Mouse (Mus musculus): Measurements from ENCODE around the gene Mill2.
A peak's percentile ranks its signal among the peaks of the same experiment; 100 is the strongest.
"Not testable (repeated sequence)": the region's sequence is repeated elsewhere in the genome, so short reads cannot be mapped to it uniquely, and the experiment has no call there.

The Mill2 gene

DNA sequence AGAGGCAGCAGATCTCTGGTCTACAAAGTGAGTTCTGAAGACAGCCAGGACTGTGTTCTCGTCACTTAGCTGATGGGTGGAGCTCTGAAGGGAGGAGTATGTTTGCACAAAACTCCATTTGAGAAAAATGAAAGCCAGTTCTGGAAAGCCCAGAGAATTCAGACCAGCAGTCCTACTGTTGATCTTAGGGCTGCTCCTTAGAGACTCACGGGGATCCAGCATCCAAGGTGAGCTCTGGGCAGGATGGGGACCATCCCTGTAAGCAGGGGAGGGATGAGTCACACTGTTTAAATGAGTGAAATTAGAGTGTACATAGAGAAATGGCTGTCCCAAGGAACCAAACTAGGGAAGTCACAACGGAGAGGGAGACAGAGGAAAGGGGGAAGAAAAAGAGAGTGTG is at the start of gene Mill2:
TSS of gene Mill2 (plus strand) at position 102 of the 400 bp plus-strand sequence.
- DNase-seq (ENCODE audit: low spot score in 2 of 2) = no peak

DNA sequence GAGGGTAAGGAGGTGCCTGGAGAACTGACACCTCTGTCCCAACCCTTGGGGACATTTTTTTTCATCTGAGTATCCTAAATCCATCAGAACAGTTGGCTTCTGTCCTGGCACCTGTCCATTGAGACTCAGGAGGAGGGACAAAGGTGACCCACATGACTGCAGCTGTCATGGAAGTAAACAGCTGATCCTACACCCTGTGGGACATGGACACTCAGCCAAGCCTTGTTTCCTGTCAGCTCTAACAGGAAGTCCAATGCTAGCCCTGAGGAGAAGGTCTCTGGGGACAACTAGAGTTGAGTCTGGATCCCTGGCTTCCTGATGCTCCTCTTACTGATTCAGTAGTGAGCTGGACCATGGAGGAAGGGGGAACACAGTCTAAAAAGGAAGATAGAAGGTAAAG is 49.1 kb upstream of the Mill2 start:
- DNase-seq (ENCODE audit: low spot score in 2 of 2) = not testable (repeated sequence)

DNA sequence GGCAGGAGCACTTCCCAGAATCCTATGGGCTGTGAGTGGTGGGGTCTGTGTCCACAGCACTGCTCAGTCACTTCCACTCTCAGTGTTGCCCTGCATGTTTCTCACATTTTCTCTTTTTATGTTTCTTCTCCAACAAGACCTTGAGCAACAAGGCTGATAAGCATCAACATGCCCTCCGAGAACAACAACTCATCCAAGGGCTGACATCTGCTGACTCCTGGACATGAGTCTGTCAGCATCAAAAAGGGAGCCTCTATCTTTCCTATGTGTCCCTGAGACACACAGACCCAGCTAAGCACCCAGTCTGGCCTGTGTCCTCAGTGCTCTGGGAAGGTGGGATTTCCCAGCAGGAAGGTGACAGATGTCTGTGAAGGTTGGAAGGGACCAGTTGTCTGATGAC is 41.3 kb upstream of the Mill2 start, which contains the start of gene Psg19:
TSS of gene Psg19 (minus strand) at position 101 of the 400 bp plus-strand sequence.
- DNase-seq (ENCODE audit: low spot score in 2 of 2) = no peak

DNA sequence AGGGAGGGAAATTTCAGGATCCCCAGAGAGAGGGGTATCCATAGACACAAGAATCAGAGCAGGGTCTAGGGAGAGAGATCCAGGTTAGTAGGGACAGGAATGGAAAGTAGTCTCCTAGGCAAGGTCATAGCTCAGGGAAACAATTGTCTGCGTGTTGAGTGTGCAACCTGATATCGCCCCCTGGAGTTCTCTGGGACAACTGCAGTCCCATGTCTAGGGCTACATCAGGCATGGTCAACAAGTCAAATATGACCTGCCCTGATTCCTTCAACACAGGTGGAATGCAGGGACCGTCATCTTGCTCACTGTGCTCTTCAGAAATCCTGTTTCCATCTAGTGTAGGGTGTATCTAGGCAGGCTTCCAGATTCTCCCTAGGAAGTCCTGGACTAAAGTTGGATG is 40.6 kb upstream of the Mill2 start:
- no peak for DNase-seq (ENCODE audit: low spot score in 2 of 2)

DNA sequence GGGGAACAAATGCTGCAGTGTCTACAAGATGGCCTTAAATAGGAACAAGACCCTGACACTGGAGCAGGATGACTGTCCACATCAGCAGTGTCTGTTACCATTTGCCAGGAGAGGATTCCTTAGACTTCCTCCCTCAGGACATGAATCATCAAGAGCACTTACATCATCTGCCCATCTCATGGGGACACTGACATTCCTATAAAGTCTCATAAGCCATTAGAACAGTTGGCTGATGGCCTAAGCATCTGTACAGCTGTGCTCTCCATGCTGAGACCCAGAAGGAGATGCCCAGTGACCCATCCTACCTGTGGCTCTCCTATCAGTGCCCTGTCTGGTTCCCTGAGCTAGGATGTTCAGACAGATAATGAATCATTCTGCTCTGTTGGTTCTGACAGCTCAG is 36.2 kb upstream of the Mill2 start:
- no peak for DNase-seq (ENCODE audit: low spot score in 2 of 2)

DNA sequence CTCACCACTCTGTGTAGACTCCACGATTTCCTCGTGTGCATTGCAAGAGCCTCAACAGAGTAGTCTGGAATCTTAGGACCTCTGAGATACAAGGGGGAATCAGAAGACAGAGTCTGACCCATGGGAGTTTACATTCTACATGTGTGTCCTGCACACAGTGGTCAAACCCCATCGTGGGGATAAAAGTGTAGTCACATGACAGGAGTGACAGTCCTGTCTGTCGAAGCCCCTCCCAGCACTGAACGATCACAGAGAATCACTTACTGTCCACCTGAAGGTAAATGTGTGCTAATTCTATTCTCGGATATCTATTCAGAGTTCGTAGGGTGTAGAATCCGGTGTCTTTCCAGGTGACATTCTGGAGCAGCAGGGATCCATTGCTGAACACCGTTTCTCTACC is 21.5 kb upstream of the Mill2 start:
- no peak for DNase-seq (ENCODE audit: low spot score in 2 of 2)

DNA sequence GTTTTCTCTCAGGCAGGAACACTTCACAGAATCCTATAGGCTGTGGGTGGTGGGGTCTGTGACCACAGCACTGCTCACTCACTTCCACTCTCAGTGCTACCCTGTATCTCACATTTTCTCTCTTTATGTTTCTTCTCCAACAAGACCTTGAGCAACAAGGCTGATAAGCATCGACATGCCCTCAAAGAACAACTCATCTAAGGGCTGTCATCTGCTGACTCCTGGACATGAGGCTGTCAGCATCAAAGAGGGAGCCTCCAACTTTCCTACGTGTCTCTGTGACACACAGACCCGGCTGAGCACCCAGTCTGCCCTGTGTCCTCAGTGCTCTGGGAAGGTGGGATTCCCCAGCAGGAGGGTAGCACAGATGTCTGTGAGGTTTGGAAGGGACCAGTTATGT is 18.3 kb upstream of the Mill2 start, which contains the start of gene Psg17:
TSS of gene Psg17 (minus strand) at position 101 of the 400 bp plus-strand sequence.
- DNase-seq (ENCODE audit: low spot score in 2 of 2) = no peak

DNA sequence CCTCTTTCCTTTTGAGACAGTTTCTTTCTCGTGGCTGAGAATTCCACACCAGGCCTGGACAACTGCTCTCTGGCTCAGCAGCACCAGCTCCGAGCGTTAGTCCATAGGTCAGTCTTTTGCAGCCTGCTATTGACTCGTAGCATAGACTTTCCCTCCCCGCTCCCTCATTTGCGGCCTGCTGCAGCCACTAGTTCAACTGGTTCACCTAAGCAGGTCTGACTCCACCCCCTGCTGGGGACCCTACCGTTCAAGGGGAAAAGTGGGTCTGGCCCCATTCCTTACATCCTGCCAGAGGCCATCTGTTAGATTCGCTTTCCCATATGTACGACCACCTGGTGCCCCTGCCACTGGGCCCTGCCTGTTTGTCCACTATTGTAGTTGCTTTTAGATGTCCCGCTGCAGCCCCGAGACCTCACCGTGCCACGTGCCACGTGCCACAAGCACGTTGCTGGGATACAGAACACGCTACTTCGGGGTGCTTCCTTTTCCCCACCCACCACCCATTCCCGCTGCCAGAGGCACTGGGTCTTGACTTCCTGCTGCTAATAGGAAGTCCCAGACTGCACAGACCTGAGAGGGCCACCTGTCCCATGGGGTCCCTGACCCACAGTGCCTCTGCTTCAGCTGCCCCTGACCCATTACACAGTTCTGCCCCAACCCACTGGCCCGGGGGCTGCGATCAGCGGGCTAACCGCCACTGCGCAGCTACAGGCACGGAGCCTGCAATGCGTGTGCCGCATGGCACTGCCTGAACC is 11.8 kb upstream of the Mill2 start:
- DNase-seq (ENCODE audit: low spot score in 2 of 2) = no peak

DNA sequence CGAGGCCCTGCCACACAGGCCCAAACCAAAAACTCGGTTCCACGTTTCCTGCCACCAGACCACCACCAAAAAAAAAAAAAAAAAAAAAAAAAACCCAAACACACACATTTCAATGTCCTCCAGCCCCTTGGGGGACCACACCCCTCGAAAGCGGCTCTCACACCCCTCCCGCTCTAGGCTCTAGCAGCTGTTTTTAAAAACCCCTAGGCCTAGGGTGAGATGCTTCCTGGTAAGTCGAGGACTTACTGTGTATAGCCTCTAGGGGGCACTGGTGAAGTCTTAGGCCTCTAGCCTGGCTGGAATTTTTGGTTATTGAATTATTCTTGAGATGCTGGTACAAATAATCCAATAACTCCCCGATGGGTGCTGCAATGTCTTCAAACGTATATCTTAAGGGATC is 11.2 kb upstream of the Mill2 start:
- no peak for DNase-seq (ENCODE audit: low spot score in 2 of 2)

DNA sequence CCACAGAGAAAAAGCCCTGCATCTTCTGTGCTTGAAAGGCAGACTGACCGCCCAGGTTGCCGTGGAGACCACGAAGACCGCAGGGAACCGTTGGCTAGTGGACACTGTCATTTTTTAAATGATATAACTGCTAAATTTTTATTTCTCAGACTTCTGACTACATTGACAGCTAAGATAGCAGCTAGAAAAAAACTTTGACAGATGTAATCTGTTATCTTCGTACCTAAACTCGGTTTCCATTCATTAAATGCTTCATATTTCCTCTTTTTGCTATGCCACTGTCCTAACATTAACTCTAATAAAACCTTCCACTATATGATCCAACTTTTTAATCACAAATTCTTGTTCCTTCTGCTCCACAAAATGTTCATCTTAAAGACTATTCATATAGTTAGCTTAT is 10.2 kb upstream of the Mill2 start:
- DNase-seq (ENCODE audit: low spot score in 2 of 2) = no peak

DNA sequence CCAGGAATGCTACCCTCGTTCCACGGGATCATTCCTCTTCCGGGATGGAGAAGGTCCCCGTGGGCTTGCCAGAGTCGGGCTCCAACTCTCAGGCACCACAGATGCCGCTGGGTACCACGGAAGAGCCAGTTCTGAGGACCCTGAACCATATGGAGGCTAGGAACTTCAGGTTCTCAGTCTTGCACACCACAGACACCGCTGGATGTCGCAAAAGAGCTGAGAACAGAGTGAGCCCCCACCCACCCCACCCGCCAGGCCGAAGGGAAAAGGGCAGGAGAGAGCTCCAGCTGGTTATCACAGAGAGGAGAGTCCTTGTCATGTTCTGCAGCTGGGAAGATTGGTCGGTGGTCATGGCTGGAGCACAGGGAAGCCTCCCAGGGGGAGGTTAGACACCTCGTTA is 7.5 kb upstream of the Mill2 start:
- no peak for DNase-seq (ENCODE audit: low spot score in 2 of 2)

DNA sequence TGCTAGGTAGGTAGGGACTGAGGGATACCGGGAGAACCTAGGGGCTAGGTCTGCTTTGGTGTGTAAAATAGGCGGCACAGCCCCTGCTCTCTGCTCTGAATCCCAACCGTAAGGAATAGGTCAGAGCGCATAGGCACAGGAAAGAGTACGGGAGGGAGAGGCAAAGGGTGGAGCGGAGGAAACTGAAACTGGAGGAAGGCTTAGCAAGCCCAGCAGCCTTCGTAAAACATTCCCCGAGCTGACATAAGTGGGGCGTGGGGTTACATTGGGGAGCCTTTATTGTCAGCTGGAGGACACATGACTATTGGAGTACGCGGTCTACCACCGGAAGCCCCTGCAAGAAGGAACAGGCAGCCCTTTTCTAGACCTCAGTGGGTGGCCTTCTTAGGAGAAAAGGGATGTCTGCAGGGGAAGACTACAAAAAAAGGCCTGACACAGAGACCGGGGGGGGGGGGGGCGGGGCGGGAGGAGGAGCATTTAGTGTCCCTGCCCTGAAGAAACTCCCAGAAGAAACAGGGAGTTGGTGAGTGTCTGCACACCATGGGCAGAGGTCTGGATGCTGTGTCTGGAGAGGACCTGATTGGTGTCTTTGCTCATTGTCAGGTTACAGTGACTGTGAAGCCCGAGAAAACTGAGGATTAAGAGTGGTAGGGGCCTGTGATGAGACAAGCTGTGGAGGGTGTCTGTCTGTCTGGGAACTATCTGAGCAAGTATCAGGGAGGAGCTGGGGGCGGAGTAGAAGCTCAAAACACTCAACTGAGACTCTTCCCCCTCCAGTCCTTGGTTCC is 814 bp downstream of the Mill2 start:
- peak in 1 of 2 experiments; percentile 32 for DNase-seq (ENCODE audit: low spot score in 2 of 2)

DNA sequence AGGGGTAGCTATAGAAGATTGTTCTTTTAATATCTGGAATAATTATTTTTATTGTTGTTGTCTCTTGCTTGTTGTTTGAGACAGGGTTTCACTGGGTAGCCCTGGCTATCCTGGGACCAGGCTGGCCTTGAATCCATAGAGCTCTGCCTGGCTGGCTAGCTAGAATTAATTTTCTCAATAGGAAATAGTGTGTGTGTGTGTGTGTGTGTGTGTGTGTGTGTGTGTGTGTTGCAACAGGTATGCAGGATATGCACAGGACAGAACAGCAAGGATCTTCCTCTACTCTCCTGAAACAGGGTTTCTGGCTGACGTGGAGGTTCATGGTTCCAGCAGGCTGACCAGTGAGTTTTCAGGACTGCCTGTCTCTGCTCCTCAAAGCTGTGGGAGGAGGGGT is 1.4 kb downstream of the Mill2 start:
- DNase-seq (ENCODE audit: low spot score in 2 of 2) = no peak

DNA sequence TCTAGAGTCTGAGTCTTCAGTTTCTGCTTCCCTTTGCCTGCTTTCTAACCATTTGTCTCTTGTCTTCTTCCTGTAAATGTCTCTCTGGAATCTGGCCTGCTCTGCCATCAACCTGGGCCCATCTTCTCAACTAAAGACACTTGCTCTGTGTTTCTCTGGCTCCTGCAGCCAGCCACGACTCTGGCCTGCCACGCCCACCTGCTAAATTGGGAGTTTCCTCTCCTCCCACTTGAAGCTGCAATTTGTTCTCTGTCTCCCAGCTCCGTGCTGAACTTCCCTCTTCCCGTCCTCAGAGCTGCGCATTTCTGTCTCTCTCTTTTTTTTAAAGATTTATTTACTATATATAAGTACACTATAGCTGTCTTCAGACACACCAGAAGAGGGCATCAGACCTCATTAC is 5.0 kb downstream of the Mill2 start:
- DNase-seq (ENCODE audit: low spot score in 2 of 2) = no peak

DNA sequence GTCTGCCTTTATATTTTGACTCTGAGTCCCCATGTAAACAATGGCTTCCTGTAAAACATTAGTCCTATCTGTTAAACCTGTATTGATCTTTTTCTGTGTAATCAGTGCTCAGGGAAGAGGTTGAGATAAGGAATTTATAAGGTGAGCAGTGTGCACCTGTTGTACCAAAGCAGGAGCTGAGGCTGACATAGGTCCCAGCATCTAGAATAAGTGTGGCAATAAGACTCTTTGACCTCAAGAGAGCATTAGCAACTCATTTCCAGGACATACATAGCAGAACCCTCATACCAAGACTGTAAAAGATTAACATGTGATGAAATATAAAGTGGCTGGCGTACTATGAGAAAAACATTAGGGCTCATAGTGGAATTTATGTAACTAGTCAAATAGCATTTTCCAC is 8.6 kb downstream of the Mill2 start:
- DNase-seq (ENCODE audit: low spot score in 2 of 2) = no peak

DNA sequence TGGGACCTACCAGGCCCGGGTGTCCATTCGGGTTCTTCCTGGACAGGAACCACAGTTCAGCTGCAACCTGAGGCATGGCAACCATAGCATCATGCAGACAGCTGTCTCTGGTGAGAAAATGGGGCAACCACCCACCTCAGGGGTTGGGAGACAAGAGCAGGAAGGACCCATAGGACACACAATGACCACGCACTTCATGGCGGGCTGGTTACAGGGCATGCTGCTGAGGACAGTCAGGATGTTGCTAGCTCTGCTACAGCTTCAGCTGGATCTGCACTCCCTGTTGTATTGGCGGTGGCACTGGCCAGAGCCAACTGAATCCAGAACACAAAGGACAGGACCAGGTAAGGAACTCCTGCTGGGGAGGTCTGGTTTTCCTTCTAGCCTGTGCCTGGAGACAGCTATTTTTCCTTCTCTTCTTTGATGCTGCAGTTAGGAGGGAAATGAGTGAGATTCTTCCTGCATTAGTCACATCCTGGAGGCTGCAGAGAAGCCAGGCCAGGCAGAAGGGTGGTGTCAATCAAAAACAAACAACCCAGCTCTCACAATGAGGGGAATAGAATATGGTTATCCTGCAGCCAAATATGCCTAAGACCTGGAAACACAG is 18.6 kb downstream of the Mill2 start:
- no peak for DNase-seq (ENCODE audit: low spot score in 2 of 2)

DNA sequence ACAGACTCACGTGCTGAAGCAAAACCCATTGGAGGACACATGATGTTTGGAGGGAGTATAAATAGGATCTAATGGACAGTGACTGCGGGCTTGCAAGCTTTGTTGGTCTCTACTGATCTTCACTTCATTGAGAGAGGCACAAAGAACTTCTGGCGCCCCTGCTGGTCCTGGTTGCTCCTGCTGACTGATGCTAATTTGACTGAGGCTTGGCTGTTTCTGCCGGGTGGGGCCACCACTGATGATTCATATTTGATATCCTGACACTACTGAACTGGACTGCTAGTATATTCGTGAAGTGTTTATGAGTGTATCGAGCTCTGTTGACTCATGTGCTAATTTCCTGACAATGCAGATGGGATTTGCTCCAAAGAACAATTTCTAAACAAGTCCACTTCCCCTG is 23.0 kb downstream of the Mill2 start:
- DNase-seq (ENCODE audit: low spot score in 2 of 2) = no peak

DNA sequence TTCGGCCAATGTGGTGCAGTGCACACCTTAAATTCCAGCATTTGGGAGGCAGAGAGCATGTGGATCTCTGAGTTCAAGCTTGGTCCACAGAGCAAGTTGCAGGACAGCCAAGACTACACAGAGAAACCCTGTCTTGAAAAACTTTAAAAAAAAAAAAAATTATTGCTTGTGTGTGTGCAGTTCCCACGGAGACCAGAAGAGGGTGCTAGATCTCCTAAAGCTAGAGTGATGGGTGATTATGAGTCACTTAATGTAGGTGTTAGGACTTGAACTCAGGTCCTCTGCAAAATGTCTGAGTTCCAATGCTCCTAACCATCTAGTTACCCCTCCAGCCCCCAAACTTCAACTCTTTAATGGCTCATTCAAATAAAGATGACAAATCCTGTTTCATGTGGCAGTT is 28.7 kb downstream of the Mill2 start:
- no peak for DNase-seq (ENCODE audit: low spot score in 2 of 2)

DNA sequence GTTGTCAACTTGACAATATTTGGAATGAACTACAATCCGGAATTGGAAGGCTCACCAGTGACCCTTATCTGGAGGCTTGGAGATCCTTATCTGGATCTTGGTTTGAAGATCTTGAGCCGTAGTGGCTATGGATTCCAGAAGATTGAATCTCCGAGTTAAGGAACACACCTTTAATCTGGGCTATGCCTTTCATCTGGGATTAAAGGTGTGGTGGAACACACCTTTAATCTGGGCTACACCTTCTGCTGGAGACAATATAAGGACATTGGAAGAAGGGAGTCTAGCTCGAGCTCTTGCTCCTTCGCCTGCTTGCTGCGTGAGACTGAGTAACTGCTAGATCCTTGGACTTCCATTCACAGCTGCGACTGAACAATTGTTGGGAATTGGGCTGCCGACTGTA is 31.3 kb downstream of the Mill2 start, which contains the start of gene Pglyrp1:
TSS of gene Pglyrp1 (plus strand) at position 301 of the 400 bp plus-strand sequence.
- DNase-seq (ENCODE audit: low spot score in 2 of 2) = not testable (repeated sequence)

DNA sequence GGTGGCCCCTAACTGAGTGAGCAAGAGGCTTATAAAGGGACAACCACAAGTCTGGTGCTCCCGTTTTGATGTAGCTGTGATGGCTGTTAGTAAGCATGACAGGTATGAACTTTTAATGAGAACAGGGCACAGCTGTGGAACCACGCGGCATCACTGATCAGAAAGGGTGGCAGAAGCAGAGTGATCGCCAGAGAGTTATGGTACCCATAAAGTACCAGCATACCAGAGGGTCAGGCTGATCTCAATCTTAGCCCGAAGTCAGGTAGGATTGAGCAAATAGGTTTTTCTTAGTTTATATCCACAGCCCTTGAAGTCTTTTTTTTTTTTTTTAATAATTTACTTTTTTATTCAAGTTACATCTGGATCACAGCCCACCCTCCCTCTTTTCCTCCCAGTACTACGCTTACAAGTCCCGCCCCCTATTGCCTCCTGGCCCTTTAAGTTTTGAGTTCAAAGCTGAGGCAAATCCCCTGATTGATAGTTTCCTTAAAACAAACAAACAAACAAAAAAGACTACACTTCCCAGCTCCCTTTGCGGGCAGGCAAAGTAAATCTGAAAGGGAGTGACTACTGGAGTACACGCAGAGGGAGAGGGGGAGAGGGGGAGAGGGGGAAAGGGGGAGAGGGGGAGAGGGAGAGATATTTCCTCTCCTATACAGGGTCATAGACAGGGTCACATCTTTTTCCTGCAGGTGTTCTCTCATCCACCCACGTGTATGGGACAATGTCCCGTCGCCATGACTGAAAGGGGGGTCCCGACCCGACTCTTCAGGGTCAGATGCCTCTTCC is 32.4 kb downstream of the Mill2 start:
- no peak for DNase-seq (ENCODE audit: low spot score in 2 of 2)

DNA sequence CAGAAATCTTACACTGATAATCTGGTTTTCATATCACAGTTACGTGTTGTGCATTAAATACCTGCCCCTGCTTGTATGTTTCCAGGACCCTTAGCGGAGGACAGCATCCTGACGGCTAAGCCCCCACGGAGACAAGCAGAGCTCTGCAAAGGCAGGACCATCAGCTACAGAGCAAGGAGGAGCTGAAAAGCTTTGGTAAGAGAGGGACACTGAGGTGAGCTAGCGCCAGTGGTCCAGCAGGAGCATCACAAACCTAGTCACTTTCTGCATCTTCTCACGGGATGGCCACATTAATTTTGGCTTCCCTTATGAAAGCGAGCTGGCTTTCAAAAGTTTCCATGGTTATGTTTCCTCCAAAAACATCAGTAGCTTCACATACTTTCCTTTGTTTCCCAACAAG is 33.0 kb downstream of the Mill2 start:
- no peak for DNase-seq (ENCODE audit: low spot score in 2 of 2)

DNA sequence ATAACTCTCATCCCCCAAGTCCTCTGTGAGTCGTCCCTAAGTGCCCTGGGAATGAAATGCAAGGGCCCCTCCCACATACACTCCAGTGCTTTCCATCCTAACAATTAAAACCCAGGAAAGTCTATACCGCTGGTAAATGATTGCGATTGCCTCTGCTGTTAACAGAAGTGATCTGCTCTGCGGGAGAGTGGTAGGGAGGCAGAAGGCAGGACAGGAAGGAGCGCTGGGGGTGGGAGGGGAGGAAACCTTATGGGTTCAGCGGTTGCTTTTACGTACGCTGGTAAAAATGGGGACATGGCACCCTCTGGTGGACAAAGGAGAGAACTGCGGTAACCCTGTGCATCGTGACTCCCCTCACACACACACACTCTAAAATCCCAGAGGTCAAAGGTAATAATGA is 33.5 kb downstream of the Mill2 start:
- peak; percentile 53 to 68 for DNase-seq (ENCODE audit: low spot score in 2 of 2)
